Mouse (Mus musculus): ENCODE results near the gene Fam71e2. TPM values are rescaled to one million over a fixed set of nuclear protein-coding genes. Genes with fewer than 3 reads are reported as not detected.

The Fam71e2 gene
- polyA plus RNA-seq, 1 experiment from 2014 or later, result not detected

DNA sequence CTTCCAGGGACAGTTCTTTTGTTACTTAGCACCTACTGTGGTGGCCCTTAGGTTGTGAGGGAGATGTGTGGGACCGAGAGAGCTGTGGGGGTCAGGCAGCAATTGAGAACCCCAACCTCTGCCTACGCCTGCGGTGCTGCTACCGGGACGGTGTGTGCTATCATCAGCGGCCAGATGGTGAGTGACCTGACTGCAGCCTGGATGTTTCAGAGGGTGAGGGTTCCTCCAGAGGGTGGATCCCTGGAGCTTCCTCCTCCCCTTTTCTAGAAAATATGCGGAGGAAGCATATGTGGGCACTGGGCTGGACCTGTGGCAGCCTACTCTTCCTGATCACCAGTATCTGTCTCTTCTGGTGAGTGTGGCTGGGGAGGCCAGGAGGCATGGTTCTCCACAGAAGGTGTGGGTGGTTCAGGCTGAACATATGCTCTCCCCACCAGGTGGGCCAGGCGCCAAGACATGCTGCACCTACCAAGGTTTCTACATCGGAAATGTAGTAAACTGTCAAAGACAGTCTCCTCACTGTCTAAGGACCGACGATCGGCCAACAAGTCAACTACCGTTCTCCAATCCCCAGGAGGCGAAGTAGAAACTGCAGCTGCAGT, 12.7 kb upstream of the Fam71e2 start:
- Histone ChIP-seq H3K9ac (replicated peaks; ENCODE audit: low read depth, low read length) (no peak overlapping the region), H3K27me3 (ENCODE audit: control insufficient read depth, insufficient read depth, low read length) (no peaks in the 10 kb centered on the region), H3K4me3 (ENCODE audit: low read depth, low read length) (no peak overlapping the region), H3K27ac (ENCODE audit: low read length) (no peak overlapping the region), H3K36me3 (ENCODE audit: control insufficient read depth, insufficient read depth, low read length) (no peaks in the 10 kb centered on the region), H3K4me2 (replicated peaks; ENCODE audit: low read depth, low read length) (no peak overlapping the region), H3K4me1 (ENCODE audit: control insufficient read depth, insufficient read depth, low read length) (0 out of 2 replicates have a peak, but pooled peaks cover 15% of the 10 kb centered on the region), H3K9me3 (ENCODE audit: control insufficient read depth, low read depth, low read length) (no peaks in the 10 kb centered on the region)
- WGBS, result 77% methylated on average over 14 of the region's 14 CpGs
- no peak for ATAC-seq (ENCODE audit: insufficient number of reproducible peaks, insufficient read depth, low FRiP score, low read depth)

DNA sequence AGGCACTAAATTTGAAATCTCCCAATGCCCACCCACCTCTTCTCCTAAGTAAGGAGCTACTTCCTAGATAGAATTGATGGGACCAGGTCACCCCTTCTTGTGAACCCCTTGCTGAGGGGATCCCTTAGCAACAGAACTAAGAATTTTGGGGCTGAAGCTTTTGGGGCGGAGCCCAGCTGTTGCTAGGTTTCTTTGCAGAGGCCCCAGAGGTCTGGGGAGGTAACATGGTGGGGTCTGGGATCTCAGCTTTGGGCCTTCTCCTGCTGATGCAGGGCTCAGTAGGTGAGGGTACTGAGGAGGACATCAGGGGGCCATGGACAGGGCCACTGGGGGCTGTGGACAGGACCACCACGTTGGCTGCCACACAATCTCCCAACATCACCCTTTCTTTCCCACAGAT, 11.7 kb upstream of the Fam71e2 start, which contains the start of the genes Il11 and Tmem190:
Il11 (minus strand) TSS at position 101 of the 400 bp plus-strand sequence.
Tmem190 (plus strand) TSS at position 179 of the 400 bp plus-strand sequence.
- Histone ChIP-seq H3K9ac (replicated peaks; ENCODE audit: low read depth, low read length) (no peak within 1 kb of the TSS), H3K9me3 (ENCODE audit: control insufficient read depth, low read depth, low read length) (no peaks in the 10 kb centered on the region), H3K36me3 (ENCODE audit: control insufficient read depth, insufficient read depth, low read length) (no peaks in the 10 kb centered on the region), H3K4me1 (ENCODE audit: control insufficient read depth, insufficient read depth, low read length) (0 out of 2 replicates have a peak, but pooled peaks cover 17% of the 10 kb centered on the region), H3K4me2 (replicated peaks; ENCODE audit: low read depth, low read length) (no peak within 1 kb of the TSS), H3K4me3 (ENCODE audit: low read depth, low read length) (no peak within 1 kb of the TSS), H3K27me3 (ENCODE audit: control insufficient read depth, insufficient read depth, low read length) (no peaks in the 10 kb centered on the region; the same call in 1 of the 2 replicates), H3K27ac (ENCODE audit: low read length) (no peak within 1 kb of the TSS)
- no peak for ATAC-seq (ENCODE audit: insufficient number of reproducible peaks, insufficient read depth, low FRiP score, low read depth)
- WGBS, result 63% methylated on average over 2 of the region's 2 CpGs

GRCm38 (mm10) chr7:4782130-4782529, 11.0 kb upstream of the Fam71e2 start:
- H3K4me3 ChIP-seq (ENCODE audit: low read depth, low read length), result no peak overlapping the region
- H3K27ac ChIP-seq (ENCODE audit: low read length), result no peak overlapping the region
- no peak overlapping the region for H3K9ac ChIP-seq (replicated peaks; ENCODE audit: low read depth, low read length)
- 33% methylated on average over 3 of the region's 3 CpGs for WGBS
- no peak for ATAC-seq (ENCODE audit: insufficient number of reproducible peaks, insufficient read depth, low FRiP score, low read depth)
- no peaks in the 10 kb centered on the region; the same call in 1 of the 2 replicates for H3K27me3 ChIP-seq (ENCODE audit: control insufficient read depth, insufficient read depth, low read length)
- no peak overlapping the region for H3K4me2 ChIP-seq (replicated peaks; ENCODE audit: low read depth, low read length)
- no peaks in the 10 kb centered on the region for H3K36me3 ChIP-seq (ENCODE audit: control insufficient read depth, insufficient read depth, low read length)
- H3K9me3 ChIP-seq (ENCODE audit: control insufficient read depth, low read depth, low read length), result no peaks in the 10 kb centered on the region
- 0 out of 2 replicates have a peak, but pooled peaks cover 19% of the 10 kb centered on the region for H3K4me1 ChIP-seq (ENCODE audit: control insufficient read depth, insufficient read depth, low read length)

DNA sequence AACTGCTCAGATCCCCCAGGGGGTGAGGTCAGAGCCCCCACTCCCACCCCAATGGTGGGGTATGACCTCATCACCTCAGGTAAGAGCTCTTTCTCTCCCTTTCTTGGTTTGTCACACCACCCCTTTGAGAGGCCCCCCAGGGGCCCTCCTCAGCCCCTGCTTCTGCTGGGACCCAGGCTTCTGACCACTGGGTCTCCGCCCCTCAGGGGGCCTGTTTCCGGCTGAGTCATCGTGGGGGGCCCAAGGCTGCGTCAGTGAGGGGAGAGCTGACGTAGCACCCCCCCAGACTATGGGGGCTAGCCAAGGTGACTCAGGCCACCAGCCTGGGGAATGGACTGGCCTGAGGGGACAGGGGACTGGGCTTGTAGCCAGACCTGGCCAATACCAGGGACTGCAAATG, 8.8 kb upstream of the Fam71e2 start:
- 47% methylated on average over 5 of the region's 5 CpGs for WGBS
- Histone ChIP-seq H3K4me1 (ENCODE audit: control insufficient read depth, insufficient read depth, low read length) (0 out of 2 replicates have a peak, but pooled peaks cover 22% of the 10 kb centered on the region), H3K9ac (replicated peaks; ENCODE audit: low read depth, low read length) (no peak overlapping the region), H3K27me3 (ENCODE audit: control insufficient read depth, insufficient read depth, low read length) (peaks cover 14% of the 10 kb centered on the region), H3K4me3 (ENCODE audit: low read depth, low read length) (no peak overlapping the region), H3K4me2 (replicated peaks; ENCODE audit: low read depth, low read length) (no peak overlapping the region), H3K36me3 (ENCODE audit: control insufficient read depth, insufficient read depth, low read length) (no peaks in the 10 kb centered on the region), H3K27ac (ENCODE audit: low read length) (no peak overlapping the region), H3K9me3 (ENCODE audit: control insufficient read depth, low read depth, low read length) (no peaks in the 10 kb centered on the region)
- no peak for ATAC-seq (ENCODE audit: insufficient number of reproducible peaks, insufficient read depth, low FRiP score, low read depth)

GRCm38 (mm10) chr7:4777851-4778637, 6.9 kb upstream of the Fam71e2 start:
- Histone ChIP-seq H3K27ac (ENCODE audit: low read length) (no peak overlapping the region), H3K4me2 (replicated peaks; ENCODE audit: low read depth, low read length) (peak overlapping the region; percentile 54; the same call in 1 of the 2 replicates), H3K36me3 (ENCODE audit: control insufficient read depth, insufficient read depth, low read length) (no peaks in the 10 kb centered on the region), H3K9me3 (ENCODE audit: control insufficient read depth, low read depth, low read length) (no peaks in the 10 kb centered on the region), H3K27me3 (ENCODE audit: control insufficient read depth, insufficient read depth, low read length) (peaks cover 14% of the 10 kb centered on the region), H3K9ac (replicated peaks; ENCODE audit: low read depth, low read length) (no peak overlapping the region; the same call in 1 of the 2 replicates), H3K4me3 (ENCODE audit: low read depth, low read length) (no peak overlapping the region), H3K4me1 (ENCODE audit: control insufficient read depth, insufficient read depth, low read length) (0 out of 2 replicates have a peak, but pooled peaks cover 22% of the 10 kb centered on the region)
- no peak for ATAC-seq (ENCODE audit: insufficient number of reproducible peaks, insufficient read depth, low FRiP score, low read depth)
- 7% methylated on average over 20 of the region's 20 CpGs for WGBS

DNA sequence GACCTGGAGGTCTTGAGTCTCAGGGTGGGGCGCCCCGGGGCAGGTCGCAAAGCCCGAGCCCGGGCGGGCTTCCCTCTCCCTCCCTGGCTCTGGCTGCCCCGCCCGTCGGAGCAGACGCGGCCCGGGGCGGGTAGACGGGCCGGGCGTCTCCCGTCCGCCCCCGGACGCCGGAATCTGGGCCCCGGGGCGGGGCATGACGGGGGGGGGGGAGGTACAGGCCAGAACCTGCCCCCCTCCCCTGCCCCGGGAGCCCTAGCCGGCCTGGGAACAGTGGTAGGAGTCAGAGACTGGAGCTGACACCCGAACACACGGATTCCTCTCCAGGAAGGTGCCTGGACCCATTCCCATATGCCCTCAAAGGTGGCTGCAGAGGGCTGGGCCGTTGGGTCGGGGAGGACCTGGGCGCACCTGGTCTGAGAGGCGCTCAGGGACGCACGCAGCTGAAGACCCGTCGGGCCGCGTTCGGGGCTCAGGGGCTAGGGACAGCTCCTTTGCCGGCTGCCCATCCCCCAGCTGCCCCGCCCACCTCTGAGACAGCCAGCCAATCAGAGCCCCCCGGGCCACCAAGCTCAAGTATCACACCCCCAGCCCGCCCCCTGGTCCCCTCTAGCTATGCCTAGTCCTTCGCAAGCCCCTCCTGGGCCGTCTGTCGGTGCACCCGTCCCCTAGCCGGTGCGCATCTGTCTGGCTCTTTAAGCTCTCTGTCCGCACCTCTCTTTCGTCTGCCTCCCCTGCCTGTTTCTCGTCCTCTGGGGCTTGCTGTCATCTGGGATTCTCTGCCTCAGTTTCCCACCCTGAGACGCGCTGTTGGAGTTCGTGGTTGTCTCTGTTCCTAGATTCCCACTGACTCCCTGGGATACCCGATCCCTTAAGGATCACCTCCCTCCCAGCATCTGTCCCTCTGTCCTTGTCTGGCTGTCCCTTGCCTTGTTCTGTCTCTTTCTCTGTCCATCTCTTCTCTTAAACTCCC, 6.0 kb upstream of the Fam71e2 start:
- Histone ChIP-seq H3K27me3 (ENCODE audit: control insufficient read depth, insufficient read depth, low read length) (peaks cover 14% of the 10 kb centered on the region), H3K9me3 (ENCODE audit: control insufficient read depth, low read depth, low read length) (no peaks in the 10 kb centered on the region), H3K4me2 (replicated peaks; ENCODE audit: low read depth, low read length) (peak overlapping the region; percentile 54), H3K4me3 (ENCODE audit: low read depth, low read length) (peak overlapping the region; percentile 36), H3K36me3 (ENCODE audit: control insufficient read depth, insufficient read depth, low read length) (no peaks in the 10 kb centered on the region), H3K4me1 (ENCODE audit: control insufficient read depth, insufficient read depth, low read length) (0 out of 2 replicates have a peak, but pooled peaks cover 22% of the 10 kb centered on the region), H3K27ac (ENCODE audit: low read length) (no peak overlapping the region), H3K9ac (replicated peaks; ENCODE audit: low read depth, low read length) (no peak overlapping the region)
- WGBS, result 2% methylated on average over 28 of the region's 56 CpGs
- peak; percentile 57 for ATAC-seq (ENCODE audit: insufficient number of reproducible peaks, insufficient read depth, low FRiP score, low read depth)

DNA sequence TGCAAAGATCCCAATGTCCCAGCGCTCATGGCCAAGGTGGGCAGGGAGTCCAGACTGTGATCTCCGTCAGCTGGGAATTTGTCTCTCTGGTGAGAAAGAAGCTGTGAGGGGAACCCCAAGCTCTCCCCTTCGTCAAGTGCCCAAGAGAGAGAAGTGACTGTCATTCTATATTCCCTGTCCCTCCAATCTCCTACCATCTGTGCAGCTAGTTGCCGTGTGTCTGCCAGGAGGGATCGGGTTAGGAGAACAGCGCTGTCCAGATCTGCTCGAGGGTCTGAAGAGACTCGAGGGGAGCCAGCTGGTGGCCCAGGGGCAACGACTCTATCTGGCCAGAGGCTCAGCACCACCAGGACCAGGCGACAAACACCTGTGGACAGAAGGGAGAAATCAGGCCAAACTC, 5.0 kb upstream of the Fam71e2 start:
- Histone ChIP-seq H3K36me3 (ENCODE audit: control insufficient read depth, insufficient read depth, low read length) (no peaks in the 10 kb centered on the region), H3K4me3 (ENCODE audit: low read depth, low read length) (no peak overlapping the region), H3K4me1 (ENCODE audit: control insufficient read depth, insufficient read depth, low read length) (0 out of 2 replicates have a peak, but pooled peaks cover 19% of the 10 kb centered on the region), H3K9ac (replicated peaks; ENCODE audit: low read depth, low read length) (no peak overlapping the region), H3K9me3 (ENCODE audit: control insufficient read depth, low read depth, low read length) (no peaks in the 10 kb centered on the region), H3K4me2 (replicated peaks; ENCODE audit: low read depth, low read length) (no peak overlapping the region), H3K27ac (ENCODE audit: low read length) (no peak overlapping the region), H3K27me3 (ENCODE audit: control insufficient read depth, insufficient read depth, low read length) (peaks cover 14% of the 10 kb centered on the region)
- ATAC-seq (ENCODE audit: insufficient number of reproducible peaks, insufficient read depth, low FRiP score, low read depth), result no peak
- WGBS, result 46% methylated on average over 10 of the region's 10 CpGs

Data from stomach, embryonic 14.5 days (tissue).